Mouse (Mus musculus) C2C12 (cell line): Measurements from ENCODE around the gene Cdh18. TPM values are rescaled to one million over a fixed set of nuclear protein-coding genes. Genes with fewer than 3 reads are reported as not detected.

ENCODE experiments used
- H3K27me3 ChIP-seq: one replicate; pipeline ENCODE4 v1.6.1; 2011; ENCODE audit not compliant: control insufficient read depth, insufficient read depth, insufficient read length
- H3K36me3 ChIP-seq: one replicate; pipeline ENCODE4 v1.6.1; 2011; ENCODE audit not compliant: control insufficient read depth, insufficient read depth
- H3K4me3 ChIP-seq: one replicate; pipeline ENCODE4 v1.5.1; 2011; ENCODE audit warnings: mild to moderate bottlenecking, control low read depth; ENCODE audit not compliant: poor library complexity, insufficient read depth, severe bottlenecking
- H3K79me2 ChIP-seq: one replicate; pipeline ENCODE4 v1.6.1; 2011; ENCODE audit not compliant: control insufficient read depth, insufficient read depth
- H3K79me3 ChIP-seq: one replicate; pipeline ENCODE4 v1.6.1; 2011; ENCODE audit warnings: low read depth, control low read depth
- H3ac ChIP-seq: one replicate; pipeline ENCODE3; 2011; ENCODE audit warnings: low read depth; ENCODE audit not compliant: control insufficient read depth, insufficient read length
- CEBPB ChIP-seq: IDR thresholded peaks from one replicate; pipeline ENCODE4 v1.6.1; 2011; ENCODE audit warnings: low read depth, mild to moderate bottlenecking, control low read depth, moderate library complexity
- CTCF ChIP-seq: IDR thresholded peaks from one replicate; pipeline ENCODE4 v1.5.1; 2011; ENCODE audit not compliant: control insufficient read depth, insufficient read depth, insufficient read length
- FOSL1 ChIP-seq: IDR thresholded peaks from one replicate; pipeline ENCODE4 v1.8.0; 2011; ENCODE audit warnings: mild to moderate bottlenecking, low read length; ENCODE audit not compliant: poor library complexity, insufficient read depth, severe bottlenecking
- MAX ChIP-seq: IDR thresholded peaks from one replicate; pipeline ENCODE4 v1.6.1; 2011; ENCODE audit warnings: mild to moderate bottlenecking, control low read depth
- MYOD1 ChIP-seq: IDR thresholded peaks from one replicate; pipeline ENCODE4 v1.6.1; 2011; ENCODE audit warnings: low read depth; ENCODE audit not compliant: control insufficient read depth, insufficient read length
- MYOG ChIP-seq: IDR thresholded peaks from one replicate; pipeline ENCODE4 v1.6.1; 2011; ENCODE audit not compliant: control insufficient read depth, insufficient read length; ENCODE audit errors: extremely low read depth
- USF1 ChIP-seq: IDR thresholded peaks from one replicate; pipeline ENCODE4 v1.6.1; 2011; ENCODE audit warnings: low read depth, mild to moderate bottlenecking, control low read depth, moderate library complexity
- polyA plus RNA-seq: library from polyadenylated mRNA; unstranded; fragments of >200 nt; fragmentation: generic; extraction: Trizol; gene quantifications from one replicate; pipeline ENCODE4 v1.2.1, GENCODE M21; 2012; ENCODE audit warnings: missing spikeins

Cdh18 gene
- polyA plus RNA-seq, 1 experiment, result 2.9 TPM

DNA sequence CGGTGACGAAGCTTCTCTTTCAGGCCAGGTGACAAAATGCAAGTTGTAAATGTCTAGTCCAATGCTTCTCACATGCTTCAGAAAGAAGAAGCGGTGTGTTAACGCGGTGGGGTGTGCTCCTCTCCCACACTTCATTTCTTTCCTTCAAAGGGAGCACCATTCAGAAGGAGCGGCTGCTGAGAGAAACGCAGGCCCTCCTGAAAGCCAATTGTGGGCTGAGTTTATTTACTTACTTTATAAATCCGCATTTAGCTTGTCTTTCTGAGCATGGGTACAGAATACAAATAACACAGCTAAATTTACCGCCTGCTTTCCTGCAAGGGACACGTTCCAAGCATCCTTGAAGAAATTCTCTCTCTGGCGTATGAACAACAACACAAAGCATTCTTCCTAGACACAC lies 420.6 kb downstream of the Cdh18 start:
- TF ChIP-seq CTCF (no peak), CEBPB (no peak), USF1 (no peak), MYOD1 (no peak), MAX (no peak), FOSL1 (no peak), MYOG (no peak)
- Histone ChIP-seq H3K4me3 (no peak overlapping the region), H3ac (no peak overlapping the region), H3K36me3 (no peaks in the 10 kb centered on the region), H3K79me2 (no peaks in the 10 kb centered on the region), H3K79me3 (no peaks in the 10 kb centered on the region), H3K27me3 (no peaks in the 10 kb centered on the region)

DNA sequence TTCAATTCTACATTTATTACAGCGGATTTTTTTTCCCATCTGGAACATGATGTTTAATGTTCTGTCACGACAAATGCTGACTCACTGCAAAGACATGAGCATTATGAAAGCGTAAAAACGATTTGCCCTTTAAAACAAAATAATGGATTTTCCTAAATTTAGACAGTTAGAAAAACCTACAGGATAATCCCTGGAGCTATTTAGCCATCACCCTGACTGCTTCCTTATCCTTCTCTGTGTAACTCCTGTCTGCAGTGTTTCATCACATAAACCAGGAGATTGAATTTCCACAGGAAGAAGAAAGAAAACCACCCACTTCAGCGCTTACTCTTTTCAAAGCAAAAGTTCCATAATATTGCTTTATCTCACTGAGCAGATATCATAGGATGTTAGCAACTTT lies 431.3 kb downstream of the Cdh18 start:
- no peak overlapping the region for H3ac ChIP-seq
- H3K36me3 ChIP-seq, result no peaks in the 10 kb centered on the region
- H3K79me2 ChIP-seq, result no peaks in the 10 kb centered on the region
- H3K27me3 ChIP-seq, result no peaks in the 10 kb centered on the region
- no peak overlapping the region for H3K4me3 ChIP-seq
- H3K79me3 ChIP-seq, result no peaks in the 10 kb centered on the region
- TF ChIP-seq MYOD1, result no peak
- no peak for TF ChIP-seq CEBPB
- no peak for TF ChIP-seq MYOG
- TF ChIP-seq CTCF, result no peak
- no peak for TF ChIP-seq USF1
- no peak for TF ChIP-seq FOSL1
- no peak for TF ChIP-seq MAX

DNA sequence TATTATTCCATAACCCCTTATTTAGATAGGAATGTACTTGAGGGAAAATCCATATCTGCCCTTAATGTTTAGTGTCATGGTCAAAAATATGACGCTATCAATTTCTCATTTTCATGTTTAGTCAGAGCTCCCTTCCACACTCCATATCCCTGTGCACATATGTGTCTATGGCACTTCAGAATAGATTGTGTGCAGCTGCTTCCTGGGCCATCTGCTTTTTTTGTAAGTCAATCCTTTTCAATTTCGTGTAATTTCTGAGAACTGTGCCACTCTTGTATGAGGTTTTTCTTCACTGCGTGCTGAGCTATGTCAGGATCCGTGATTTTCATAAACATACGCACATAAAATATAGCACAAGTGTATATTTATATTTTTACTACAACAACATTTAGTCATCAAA lies 435.8 kb downstream of the Cdh18 start:
- Histone ChIP-seq H3ac (no peak overlapping the region), H3K79me3 (no peaks in the 10 kb centered on the region), H3K27me3 (no peaks in the 10 kb centered on the region), H3K36me3 (no peaks in the 10 kb centered on the region), H3K4me3 (no peak overlapping the region), H3K79me2 (no peaks in the 10 kb centered on the region)
- TF ChIP-seq CEBPB (no peak), MYOG (no peak), FOSL1 (no peak)

DNA sequence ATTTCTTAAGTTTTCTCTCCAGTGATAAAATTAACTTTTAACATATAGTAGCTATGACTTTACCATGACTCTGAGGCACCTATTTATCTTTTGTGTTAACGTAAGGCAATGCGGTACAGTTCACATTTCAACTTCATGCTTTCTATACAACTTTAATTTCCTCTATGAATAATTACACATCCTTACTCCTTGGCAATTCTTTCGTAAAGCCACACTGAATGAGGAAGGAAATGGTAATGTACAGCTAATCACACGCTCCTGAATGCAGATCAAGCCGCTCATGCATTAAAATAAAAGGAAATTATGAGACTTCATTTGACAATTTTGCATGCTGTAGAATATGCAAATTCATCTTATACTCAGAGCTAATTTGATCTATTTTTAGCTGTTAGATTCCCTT lies 467.9 kb downstream of the Cdh18 start:
- Histone ChIP-seq H3K36me3 (no peaks in the 10 kb centered on the region), H3K4me3 (no peak overlapping the region), H3K79me3 (no peaks in the 10 kb centered on the region), H3ac (no peak overlapping the region), H3K27me3 (no peaks in the 10 kb centered on the region), H3K79me2 (no peaks in the 10 kb centered on the region)
- no peak for TF ChIP-seq USF1
- no peak for TF ChIP-seq MYOD1
- no peak for TF ChIP-seq CEBPB
- no peak for TF ChIP-seq CTCF
- TF ChIP-seq MYOG, result no peak
- TF ChIP-seq MAX, result no peak
- TF ChIP-seq FOSL1, result no peak

DNA sequence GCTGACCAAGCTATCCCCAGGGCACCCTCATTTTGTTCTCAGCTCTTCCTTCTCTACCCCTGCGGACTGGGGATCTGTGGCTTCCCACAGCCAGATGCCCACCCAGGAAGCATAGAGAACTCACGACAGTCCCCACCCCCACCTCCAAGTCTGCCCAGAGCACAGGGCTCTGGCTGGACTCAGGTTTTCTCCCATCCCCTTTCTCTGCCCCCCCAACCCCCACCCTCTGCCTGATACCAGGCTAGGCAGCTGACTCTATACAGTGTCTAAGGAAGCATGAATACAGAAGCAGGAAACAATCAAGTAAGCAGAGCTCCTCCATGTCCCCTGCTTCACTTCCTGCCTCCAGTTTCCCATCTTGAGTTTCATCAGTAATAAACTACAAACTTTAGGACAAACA lies 472.3 kb downstream of the Cdh18 start:
- no peaks in the 10 kb centered on the region for H3K36me3 ChIP-seq
- TF ChIP-seq MAX (no peak), CEBPB (no peak), FOSL1 (no peak), CTCF (no peak), USF1 (no peak)
- H3K4me3 ChIP-seq, result no peak overlapping the region

DNA sequence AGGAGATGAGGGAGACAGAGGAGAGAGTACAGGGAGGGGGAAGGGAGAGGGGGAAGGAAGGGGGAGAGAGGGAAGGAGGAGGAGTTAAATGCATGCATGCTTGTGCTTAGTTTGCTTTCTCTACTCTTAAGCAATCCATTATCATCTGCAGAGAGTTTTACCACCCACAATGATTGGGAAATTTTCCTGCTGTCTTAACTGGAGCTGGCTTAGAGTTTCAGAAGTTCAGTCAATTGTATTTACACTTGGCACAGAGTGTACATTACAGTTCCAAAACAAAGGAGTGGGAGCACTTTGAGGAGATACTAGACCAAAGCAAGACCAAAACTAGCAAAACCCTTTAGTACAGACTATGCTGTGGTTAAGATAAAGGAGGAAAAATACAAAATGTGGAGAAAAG lies 473.8 kb downstream of the Cdh18 start:
- no peak overlapping the region for H3K4me3 ChIP-seq
- H3K27me3 ChIP-seq, result no peaks in the 10 kb centered on the region
- H3K36me3 ChIP-seq, result no peaks in the 10 kb centered on the region
- no peak for TF ChIP-seq CTCF
- TF ChIP-seq CEBPB, result no peak
- no peak for TF ChIP-seq MYOD1
- no peak for TF ChIP-seq USF1
- no peak overlapping the region for H3ac ChIP-seq
- H3K79me2 ChIP-seq, result no peaks in the 10 kb centered on the region
- H3K79me3 ChIP-seq, result no peaks in the 10 kb centered on the region

More for the DNA sequence above, 472.3 kb downstream of the Cdh18 start:
- Histone ChIP-seq H3K79me3 (no peaks in the 10 kb centered on the region), H3K79me2 (no peaks in the 10 kb centered on the region), H3ac (no peak overlapping the region), H3K27me3 (no peaks in the 10 kb centered on the region)
